27 mouse cellular contexts compared by ENCODE assay signal in genomic region chr17:90122796-90123481, GRCm38 (mm10).
"Had no signal": no experiment of that assay in that cellular context is flagged by ENCODE, and none has a peak within 500 bp of the region (broad histone marks: within the 10 kb centered on the region; RNA-seq: fewer than 3 reads in every experiment).

No protein-coding gene starts in this region.

- H3K27ac ChIP-seq: heart, adult 2 months; heart, embryonic 13.5 days; heart, embryonic 15.5 days; hindbrain, embryonic 13.5 days; hindbrain, embryonic 15.5 days; hindbrain, postnatal 0 days; kidney, embryonic 15.5 days; kidney, postnatal 0 days; limb, embryonic 13.5 days; limb, embryonic 15.5 days; liver, embryonic 12.5 days; liver, embryonic 14.5 days had no signal

- H3K9ac ChIP-seq: heart, embryonic 13.5 days; heart, embryonic 15.5 days; hindbrain, embryonic 13.5 days; hindbrain, embryonic 15.5 days; kidney, embryonic 15.5 days; limb, embryonic 13.5 days; limb, embryonic 15.5 days; liver, embryonic 12.5 days; liver, embryonic 14.5 days had no signal

- ATAC-seq: hindbrain, postnatal 0 days; intestine, embryonic 16.5 days; liver, embryonic 12.5 days had no signal

- H3K9me3 ChIP-seq: heart, embryonic 13.5 days; heart, embryonic 15.5 days; hindbrain, embryonic 13.5 days; hindbrain, embryonic 15.5 days; kidney, embryonic 15.5 days; limb, embryonic 13.5 days; limb, embryonic 15.5 days; liver, embryonic 12.5 days had no signal

- H3K4me3 ChIP-seq: heart, adult 2 months; heart, embryonic 13.5 days; heart, embryonic 15.5 days; hindbrain, embryonic 13.5 days; hindbrain, embryonic 15.5 days; kidney, embryonic 15.5 days; limb, embryonic 13.5 days; limb, embryonic 15.5 days; liver, embryonic 12.5 days had no signal

- DNase-seq: gastrocnemius, postnatal 14 days; gastrocnemius, postnatal 36 days; heart, adult 11 months; heart, adult 2 months; heart, postnatal 14 days; heart, postnatal 36 days; kidney, adult 11 months; kidney, adult 2 months; kidney, adult 9 months; kidney, postnatal 14 days; kidney, postnatal 36 days; layer of hippocampus, adult 9-11 months; layer of hippocampus, postnatal 36 days; left cerebral cortex, postnatal 4 days had no signal

- H3K4me2 ChIP-seq: heart, embryonic 11.5 days; heart, embryonic 13.5 days; heart, embryonic 15.5 days; hindbrain, embryonic 13.5 days; hindbrain, embryonic 15.5 days; kidney, embryonic 15.5 days; limb, embryonic 13.5 days; limb, embryonic 15.5 days; liver, embryonic 12.5 days had no signal

- H3K27me3 ChIP-seq: heart, embryonic 13.5 days; heart, embryonic 15.5 days; hindbrain, embryonic 13.5 days; hindbrain, embryonic 15.5 days; kidney, embryonic 15.5 days; limb, embryonic 13.5 days; limb, embryonic 15.5 days; liver, embryonic 12.5 days had no signal

- H3K36me3 ChIP-seq: heart, embryonic 13.5 days; heart, embryonic 15.5 days; hindbrain, embryonic 13.5 days; hindbrain, embryonic 15.5 days; kidney, embryonic 15.5 days; limb, embryonic 13.5 days; limb, embryonic 15.5 days; liver, embryonic 12.5 days had no signal

- H3K4me1 ChIP-seq: heart, embryonic 13.5 days; heart, embryonic 15.5 days; hindbrain, embryonic 13.5 days; hindbrain, embryonic 15.5 days; kidney, embryonic 15.5 days; limb, embryonic 13.5 days; limb, embryonic 15.5 days; liver, embryonic 12.5 days had no signal
